Mouse (Mus musculus): Measurements from ENCODE around the gene Mybpc1.

DNA sequence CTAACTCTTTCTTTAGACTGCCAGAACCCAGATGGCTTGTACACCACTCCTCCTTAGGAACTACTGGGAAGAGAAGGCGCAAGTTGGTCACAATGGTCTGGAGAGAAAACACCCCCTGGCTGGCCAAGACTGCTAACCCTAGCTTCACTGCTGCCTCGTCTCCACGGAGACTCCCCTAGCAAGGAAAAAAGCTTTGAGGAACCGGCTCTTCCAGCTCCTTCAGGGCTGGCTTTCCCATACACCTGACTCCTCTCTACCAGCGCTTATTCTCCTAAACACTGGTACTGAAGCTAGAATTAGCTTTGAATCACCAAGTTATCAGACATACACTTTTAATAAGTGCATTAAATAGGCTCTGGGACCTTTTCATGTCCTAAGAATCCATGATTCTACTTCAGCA is 105.0 kb downstream of the Mybpc1 start:
- TF ChIP-seq CTCF (IDR thresholded peaks at IDR 0.05; ENCODE audit: control insufficient read depth, insufficient read depth, insufficient read length): no peak
- TF ChIP-seq MYOD1 (IDR thresholded peaks at IDR 0.05; ENCODE audit: control insufficient read depth, insufficient read length, low read depth): no peak

All from C2C12 (cell line).